Mouse (Mus musculus) testis, postnatal 14 days (tissue): ENCODE results near the gene 1700001O22Rik.

ENCODE experiments used
- DNase-seq: peaks from one replicate; pipeline ENCODE4 v3.0.0; 2021; ENCODE audit warnings: low spot score

1700001O22Rik gene

GRCm38 (mm10) chr2:30803604-30804003 lies at the start of gene 1700001O22Rik:
Gene 1700001O22Rik (minus strand): TSS chr2:30803661.
- DNase-seq: no peak

- DNase-seq: no peak
These were observed 49.4 kb upstream of the 1700001O22Rik start for GRCm38 (mm10) chr2:30852771-30853313.

GRCm38 (mm10) chr2:30850581-30850980 lies 47.1 kb upstream of the 1700001O22Rik start:
- DNase-seq: no peak

- DNase-seq: no peak
These were observed 44.7 kb upstream of the 1700001O22Rik start for GRCm38 (mm10) chr2:30848184-30848583.

- DNase-seq: no peak
These were observed 43.3 kb upstream of the 1700001O22Rik start for GRCm38 (mm10) chr2:30846723-30847122.

GRCm38 (mm10) chr2:30846236-30846635 lies 42.8 kb upstream of the 1700001O22Rik start:
- no peak for DNase-seq

GRCm38 (mm10) chr2:30845152-30846070 lies 42.0 kb upstream of the 1700001O22Rik start:
- no peak for DNase-seq

GRCm38 (mm10) chr2:30842615-30843014 lies 39.2 kb upstream of the 1700001O22Rik start:
- no peak for DNase-seq

- DNase-seq: no peak
These were observed 33.0 kb upstream of the 1700001O22Rik start for GRCm38 (mm10) chr2:30836238-30836990.

- DNase-seq: peak; percentile 57
These were observed 31.0 kb upstream of the 1700001O22Rik start, which contains the start of gene Prrx2 for GRCm38 (mm10) chr2:30834373-30835022. Gene Prrx2 (plus strand): TSS chr2:30834972.

GRCm38 (mm10) chr2:30833644-30834043 lies 30.2 kb upstream of the 1700001O22Rik start:
- no peak for DNase-seq

- DNase-seq: no peak
These were observed 26.9 kb upstream of the 1700001O22Rik start, which contains the start of gene Asb6 for GRCm38 (mm10) chr2:30830283-30830795. Gene Asb6 (minus strand): TSS chr2:30830333.

- DNase-seq: no peak
These were observed 25.9 kb upstream of the 1700001O22Rik start for GRCm38 (mm10) chr2:30829315-30829714.

- peak; percentile 92 for DNase-seq
These were observed 24.5 kb upstream of the 1700001O22Rik start for GRCm38 (mm10) chr2:30827749-30828475.

GRCm38 (mm10) chr2:30826825-30827748 lies 23.6 kb upstream of the 1700001O22Rik start:
- DNase-seq: peak; percentile 53

GRCm38 (mm10) chr2:30823385-30824153 lies 20.1 kb upstream of the 1700001O22Rik start:
- DNase-seq: no peak

- no peak for DNase-seq
These were observed 19.0 kb upstream of the 1700001O22Rik start for GRCm38 (mm10) chr2:30822460-30822859.

- no peak for DNase-seq
These were observed 17.6 kb upstream of the 1700001O22Rik start for GRCm38 (mm10) chr2:30821073-30821472.

GRCm38 (mm10) chr2:30819873-30820272 lies 16.4 kb upstream of the 1700001O22Rik start:
- DNase-seq: no peak
